Mouse (Mus musculus): ENCODE results near the gene Efna4.
A peak's percentile ranks its signal among the peaks of the same experiment; 100 is the strongest.

Efna4 gene

GRCm38 (mm10) chr3:89308089-89308488 lies 29.7 kb downstream of the Efna4 start:
- DNase-seq (ENCODE audit: low spot score in 2 of 2) = peak in 1 of 2 experiments; percentile 58

GRCm38 (mm10) chr3:89305551-89306325 lies 32.1 kb downstream of the Efna4 start:
- DNase-seq (ENCODE audit: low spot score in 2 of 2) = no peak

- DNase-seq (ENCODE audit: low spot score in 2 of 2) = no peak
Observed at GRCm38 (mm10) chr3:89305105-89305504, 32.7 kb downstream of the Efna4 start.

GRCm38 (mm10) chr3:89304440-89304839 lies 33.4 kb downstream of the Efna4 start:
- DNase-seq (ENCODE audit: low spot score in 2 of 2) = no peak

GRCm38 (mm10) chr3:89300514-89300913 lies 37.3 kb downstream of the Efna4 start:
- DNase-seq (ENCODE audit: low spot score in 2 of 2) = no peak

- DNase-seq (ENCODE audit: low spot score in 2 of 2) = no peak
Observed at GRCm38 (mm10) chr3:89300071-89300470, 37.8 kb downstream of the Efna4 start.

GRCm38 (mm10) chr3:89299499-89299898 lies 38.3 kb downstream of the Efna4 start:
- peak in 1 of 2 experiments; percentile 50 for DNase-seq (ENCODE audit: low spot score in 2 of 2)

- DNase-seq (ENCODE audit: low spot score in 2 of 2) = no peak
Observed at GRCm38 (mm10) chr3:89298908-89299307, 38.9 kb downstream of the Efna4 start.

GRCm38 (mm10) chr3:89296761-89297396 lies 40.9 kb downstream of the Efna4 start:
- DNase-seq (ENCODE audit: low spot score in 2 of 2) = peak in 1 of 2 experiments; percentile 13

GRCm38 (mm10) chr3:89295685-89296230 lies 42.1 kb downstream of the Efna4 start:
- DNase-seq (ENCODE audit: low spot score in 2 of 2) = no peak

- no peak for DNase-seq (ENCODE audit: low spot score in 2 of 2)
Observed at GRCm38 (mm10) chr3:89294195-89294594, 43.6 kb downstream of the Efna4 start.

GRCm38 (mm10) chr3:89293247-89293918 lies 44.4 kb downstream of the Efna4 start:
- DNase-seq (ENCODE audit: low spot score in 2 of 2) = no peak

- no peak for DNase-seq (ENCODE audit: low spot score in 2 of 2)
Observed at GRCm38 (mm10) chr3:89292303-89292702, 45.5 kb downstream of the Efna4 start.

GRCm38 (mm10) chr3:89291874-89292273 lies 46.0 kb downstream of the Efna4 start:
- DNase-seq (ENCODE audit: low spot score in 2 of 2) = no peak

- peak in 1 of 2 experiments; percentile 25 for DNase-seq (ENCODE audit: low spot score in 2 of 2)
Observed at GRCm38 (mm10) chr3:89288503-89288928, 49.3 kb downstream of the Efna4 start.

GRCm38 (mm10) chr3:89287286-89287685 lies 50.5 kb downstream of the Efna4 start:
- no peak for DNase-seq (ENCODE audit: low spot score in 2 of 2)

- DNase-seq (ENCODE audit: low spot score in 2 of 2) = no peak
Observed at GRCm38 (mm10) chr3:89285526-89285925, 52.3 kb downstream of the Efna4 start.

GRCm38 (mm10) chr3:89284261-89284660 lies 53.6 kb downstream of the Efna4 start:
- no peak for DNase-seq (ENCODE audit: low spot score in 2 of 2)

Measured in frontal cortex, postnatal 36 days (tissue).